Mouse (Mus musculus) intestine, postnatal 0 days (tissue): ENCODE results near the gene Cldn20. TPM values are rescaled to one million over a fixed set of nuclear protein-coding genes. Genes with fewer than 3 reads are reported as not detected.

Experiments used
- ATAC-seq: fragments of 200-750 bp; cut with Nextera tagmentation; 2 replicates; pipeline ENCODE4 v1.8.0; 2017; ENCODE audit warnings: mild to moderate bottlenecking, moderate TSS enrichment, moderate library complexity
- H3K27ac ChIP-seq: fragments of 300-500 bp; sonication (generic); 2 replicates; pipeline ENCODE4 v1.5.1; 2014; ENCODE audit warnings: mild to moderate bottlenecking, low read depth, low read length, moderate library complexity
- H3K27me3 ChIP-seq: fragments of 300-500 bp; sonication (generic); replicated peaks from 2 replicates; pipeline ENCODE4 v1.6.1; 2014; ENCODE audit warnings: low read length, mixed read lengths; ENCODE audit not compliant: control insufficient read depth, insufficient read depth
- H3K36me3 ChIP-seq: fragments of 300-500 bp; sonication (generic); 2 replicates; pipeline ENCODE4 v1.6.1; 2014; ENCODE audit warnings: mild to moderate bottlenecking, moderate library complexity; ENCODE audit not compliant: control insufficient read depth, insufficient read depth
- H3K4me1 ChIP-seq: fragments of 300-500 bp; sonication (generic); replicated peaks from 2 replicates; pipeline ENCODE4 v1.6.1; 2014; ENCODE audit warnings: antibody characterized with exemption, low read length, mixed read lengths; ENCODE audit not compliant: control insufficient read depth, insufficient read depth
- H3K4me2 ChIP-seq: fragments of 300-500 bp; sonication (generic); replicated peaks from 2 replicates; pipeline ENCODE4 v1.6.1; 2014; ENCODE audit warnings: low read depth, mild to moderate bottlenecking, moderate library complexity
- H3K4me3 ChIP-seq: fragments of 300-500 bp; sonication (generic); 2 replicates; pipeline ENCODE4 v1.5.1; 2014; ENCODE audit warnings: low read depth, low read length
- H3K9ac ChIP-seq: fragments of 300-500 bp; sonication (generic); 2 replicates; pipeline ENCODE4 v1.6.1; 2014; ENCODE audit warnings: mild to moderate bottlenecking, low read depth, low read length
- H3K9me3 ChIP-seq: fragments of 300-500 bp; sonication (generic); 2 replicates; pipeline ENCODE4 v1.6.1; 2016; ENCODE audit warnings: mixed run types; ENCODE audit not compliant: control insufficient read depth
- CTCF ChIP-seq: sonication (generic); IDR thresholded peaks from 2 replicates; pipeline ENCODE4 v1.5.1; 2016; ENCODE audit warnings: low read depth, mild to moderate bottlenecking, control low read depth, antibody characterized with exemption, moderate library complexity
- WGBS: fragments of 180-500 bp; shearing (Covaris S2); extraction: QIAGEN DNeasy Blood & Tissue Kit; methylation state at CpG from one replicate; pipeline ENCODE4 v1.1.7; 2014; 5-methylcytosine and 5-hydroxymethylcytosine counted together
- polyA plus RNA-seq: library from polyadenylated mRNA; unstranded; fragments of >200 nt; fragmentation: Nextera tagmentation; extraction: Ambion mirVana; gene quantifications from 2 replicates; pipeline ENCODE4 v1.2.1, GENCODE M21; 2015

The Cldn20 gene
- polyA plus RNA-seq, 1 experiment from 2014 or later, result not detected

GRCm38 (mm10) chr17:3500076-3500475 lies 32.3 kb upstream of the Cldn20 start:
- no peak overlapping the region for H3K9ac ChIP-seq
- H3K4me1 ChIP-seq, result no peaks in the 10 kb centered on the region
- no peaks in the 10 kb centered on the region for H3K27me3 ChIP-seq
- H3K27ac ChIP-seq, result no peak overlapping the region
- no peak for ATAC-seq
- no peak for TF ChIP-seq CTCF
- no peak overlapping the region for H3K4me3 ChIP-seq
- no peak overlapping the region for H3K4me2 ChIP-seq
- 95% methylated on average over 6 of the region's 6 CpGs for WGBS
- H3K36me3 ChIP-seq, result no peaks in the 10 kb centered on the region
- H3K9me3 ChIP-seq, result no peaks in the 10 kb centered on the region

DNA sequence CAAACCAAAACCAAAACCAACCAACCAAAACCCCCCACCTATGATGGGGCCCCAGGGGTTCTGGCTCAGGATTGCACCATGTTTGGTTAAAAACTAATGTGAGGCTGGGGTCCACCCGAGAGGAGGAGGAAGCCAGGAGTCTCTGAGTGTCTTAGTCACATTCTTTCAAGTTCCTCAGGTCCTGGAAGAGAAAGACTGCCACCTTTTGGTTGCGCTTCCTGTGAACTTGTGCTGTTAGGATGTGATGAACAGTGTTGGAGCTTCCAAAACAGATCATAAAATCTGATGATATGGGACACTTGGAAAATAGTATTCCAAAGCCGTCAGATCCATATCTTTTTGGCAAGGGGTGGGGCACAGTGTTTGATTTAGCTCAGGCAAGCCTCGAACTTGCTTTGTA lies 31.4 kb upstream of the Cldn20 start:
- Histone ChIP-seq H3K36me3 (no peaks in the 10 kb centered on the region), H3K4me1 (no peaks in the 10 kb centered on the region), H3K4me2 (no peak overlapping the region), H3K9me3 (no peaks in the 10 kb centered on the region), H3K4me3 (no peak overlapping the region), H3K27ac (no peak overlapping the region), H3K27me3 (no peaks in the 10 kb centered on the region), H3K9ac (no peak overlapping the region)
- 79% methylated on average over 4 of the region's 4 CpGs for WGBS
- no peak for ATAC-seq
- peak; percentile 32 for TF ChIP-seq CTCF

DNA sequence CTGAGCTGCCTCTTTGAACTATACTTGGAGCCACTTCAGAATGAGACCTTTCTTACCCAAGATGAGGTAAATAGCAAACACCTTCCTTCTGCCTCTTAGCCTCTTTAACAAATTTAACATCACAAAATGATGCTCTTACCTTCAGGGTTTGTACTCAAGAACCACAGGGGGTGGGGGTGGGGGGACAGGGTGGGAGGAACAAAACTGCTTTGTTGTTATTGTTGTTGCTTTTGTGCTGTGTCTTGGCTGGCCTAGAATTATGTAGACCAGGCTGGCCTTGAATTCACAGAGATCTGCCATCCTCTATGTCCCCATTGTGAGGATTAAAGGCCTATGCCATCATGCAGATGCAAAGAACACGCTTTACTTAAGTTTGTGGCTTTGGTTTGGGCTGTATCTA lies 26.6 kb upstream of the Cldn20 start:
- Histone ChIP-seq H3K4me1 (no peaks in the 10 kb centered on the region), H3K4me2 (no peak overlapping the region), H3K27me3 (no peaks in the 10 kb centered on the region), H3K36me3 (no peaks in the 10 kb centered on the region), H3K27ac (no peak overlapping the region), H3K4me3 (no peak overlapping the region), H3K9me3 (no peaks in the 10 kb centered on the region), H3K9ac (no peak overlapping the region)
- TF ChIP-seq CTCF, result no peak
- 79% methylated on average over 1 of the region's 1 CpGs for WGBS
- no peak for ATAC-seq

- Histone ChIP-seq H3K9ac (no peak overlapping the region), H3K27me3 (no peaks in the 10 kb centered on the region), H3K4me1 (no peaks in the 10 kb centered on the region), H3K36me3 (no peaks in the 10 kb centered on the region), H3K4me3 (no peak overlapping the region), H3K4me2 (no peak overlapping the region), H3K27ac (no peak overlapping the region), H3K9me3 (no peaks in the 10 kb centered on the region)
- no peak for ATAC-seq
- WGBS, result 75% methylated on average over 8 of the region's 8 CpGs
- no peak for TF ChIP-seq CTCF
These were observed 25.8 kb upstream of the Cldn20 start for GRCm38 (mm10) chr17:3506508-3506907.

GRCm38 (mm10) chr17:3509841-3510240 lies 22.5 kb upstream of the Cldn20 start:
- Histone ChIP-seq H3K36me3 (no peaks in the 10 kb centered on the region), H3K4me3 (no peak overlapping the region), H3K27ac (no peak overlapping the region), H3K9me3 (no peaks in the 10 kb centered on the region), H3K9ac (no peak overlapping the region), H3K4me2 (no peak overlapping the region), H3K4me1 (no peaks in the 10 kb centered on the region), H3K27me3 (no peaks in the 10 kb centered on the region)
- ATAC-seq, result peak; percentile 54; the same call in 1 of the 2 replicates
- 21% methylated on average over 1 of the region's 1 CpGs for WGBS
- peak; percentile 96 for TF ChIP-seq CTCF

DNA sequence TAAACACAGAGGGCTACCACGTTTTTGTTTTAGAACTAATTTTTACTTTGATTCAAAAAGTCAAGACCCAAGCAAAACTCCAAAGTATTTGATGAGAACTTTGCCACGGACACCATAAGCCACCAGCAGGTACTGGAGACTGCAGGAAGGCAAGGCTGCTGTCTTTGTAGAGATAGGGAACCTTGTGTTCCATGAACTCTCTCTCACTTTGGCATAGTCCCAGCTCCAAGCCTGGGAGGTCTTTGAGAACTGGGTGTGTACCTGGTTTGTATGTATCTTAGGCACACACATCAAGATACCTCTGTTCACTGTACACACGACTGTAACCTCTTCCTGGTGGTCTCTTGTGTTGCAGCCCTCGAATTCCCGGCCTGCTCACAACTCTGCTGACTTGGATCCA lies 18.0 kb upstream of the Cldn20 start:
- no peak overlapping the region for H3K9ac ChIP-seq
- no peaks in the 10 kb centered on the region for H3K4me1 ChIP-seq
- peaks cover 17% of the 10 kb centered on the region; the same call in 1 of the 2 replicates for H3K36me3 ChIP-seq
- H3K9me3 ChIP-seq, result no peaks in the 10 kb centered on the region
- no peaks in the 10 kb centered on the region for H3K27me3 ChIP-seq
- 85% methylated on average over 5 of the region's 5 CpGs for WGBS
- TF ChIP-seq CTCF, result no peak
- H3K27ac ChIP-seq, result no peak overlapping the region
- no peak for ATAC-seq
- no peak overlapping the region for H3K4me3 ChIP-seq
- H3K4me2 ChIP-seq, result no peak overlapping the region

DNA sequence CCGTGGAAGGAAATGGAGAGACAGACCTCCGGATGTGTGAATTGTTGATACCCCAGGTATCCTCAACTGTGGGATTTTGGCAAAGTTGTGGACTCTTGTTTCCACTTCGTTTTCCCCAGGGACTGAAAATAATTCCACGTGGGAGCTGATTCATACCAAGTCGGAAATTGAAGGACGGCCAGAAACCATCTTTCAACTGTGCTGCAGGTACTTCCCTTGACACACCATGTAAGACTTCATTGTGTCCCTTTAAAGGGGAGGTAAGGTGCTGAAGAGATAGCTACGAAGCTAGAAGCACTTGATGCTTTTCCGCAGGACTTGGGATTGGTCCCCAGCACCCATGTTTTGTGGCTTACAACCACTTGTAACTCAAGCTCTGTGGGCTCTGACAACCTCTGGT lies 16.5 kb upstream of the Cldn20 start:
- Histone ChIP-seq H3K9me3 (no peaks in the 10 kb centered on the region), H3K9ac (no peak overlapping the region), H3K27me3 (no peaks in the 10 kb centered on the region), H3K36me3 (peaks cover 17% of the 10 kb centered on the region; the same call in 1 of the 2 replicates), H3K4me3 (no peak overlapping the region), H3K4me2 (no peak overlapping the region), H3K27ac (no peak overlapping the region), H3K4me1 (no peaks in the 10 kb centered on the region)
- 92% methylated on average over 8 of the region's 8 CpGs for WGBS
- no peak for ATAC-seq
- TF ChIP-seq CTCF, result no peak
